Mouse (Mus musculus) liver, embryonic 14.5 days (tissue): ENCODE measurements around the gene Clip2. TPM values are rescaled to one million over a fixed set of nuclear protein-coding genes. Genes with fewer than 3 reads are reported as not detected.

Experiments
- ATAC-seq: fragments of 200-750 bp; cut with Nextera tagmentation; 2 replicates; pipeline ENCODE4 v1.8.0; 2017; ENCODE audit warnings: moderate number of reproducible peaks, mild to moderate bottlenecking, moderate library complexity; ENCODE audit not compliant: insufficient read depth
- DNase-seq, 3 experiments: peaks; one replicate each; pipeline ENCODE4 v3.0.0-alpha.2; 2012 to 2013; ENCODE audit warnings: low read depth in 3 of 3, low spot score in 3 of 3
- H3K27ac ChIP-seq: fragments of 300-500 bp; sonication (generic); 2 replicates; pipeline ENCODE4 v1.5.1; 2014; ENCODE audit warnings: moderate library complexity, mild to moderate bottlenecking, control low read depth, inconsistent platforms
- H3K27me3 ChIP-seq: fragments of 300-500 bp; sonication (generic); 2 replicates; pipeline ENCODE4 v1.6.1; 2014; ENCODE audit warnings: mild to moderate bottlenecking, low read length, moderate library complexity; ENCODE audit not compliant: control insufficient read depth, insufficient read depth
- H3K36me3 ChIP-seq: fragments of 300-500 bp; sonication (generic); replicated peaks from 2 replicates; pipeline ENCODE4 v1.6.1; 2014; ENCODE audit warnings: low read depth; ENCODE audit not compliant: control insufficient read depth, insufficient read depth
- H3K4me1 ChIP-seq, 2 experiments: fragments of 200-500 bp in 1 of 2; fragments of 300-500 bp in 1 of 2; sonication (generic) in 1 of 2; replicated peaks; 2 replicates each; pipeline ENCODE4 v1.6.1; 2012 to 2014; ENCODE audit warnings: antibody characterized with exemption in 1 of 2, inconsistent platforms in 1 of 2, low read length in 1 of 2; ENCODE audit not compliant: control insufficient read depth in 2 of 2, insufficient read depth in 2 of 2
- H3K4me2 ChIP-seq: fragments of 300-500 bp; sonication (generic); 2 replicates; pipeline ENCODE4 v1.6.1; 2014; ENCODE audit warnings: low read depth, mild to moderate bottlenecking, control low read depth, moderate library complexity
- H3K4me3 ChIP-seq, 2 experiments: fragments of 200-500 bp in 1 of 2; fragments of 300-500 bp in 1 of 2; sonication (generic) in 1 of 2; 2 replicates each; pipeline ENCODE4 v1.5.1; 2012 to 2014; ENCODE audit warnings: low read depth in 2 of 2, low read length in 2 of 2, mild to moderate bottlenecking in 2 of 2, control low read depth in 1 of 2, inconsistent platforms in 1 of 2, moderate library complexity in 1 of 2; ENCODE audit not compliant: insufficient read depth in 1 of 2
- H3K9ac ChIP-seq: fragments of 300-500 bp; sonication (generic); replicated peaks from 2 replicates; pipeline ENCODE4 v1.6.1; 2014; ENCODE audit warnings: mild to moderate bottlenecking, control low read depth, moderate library complexity
- H3K9me3 ChIP-seq: fragments of 300-500 bp; sonication (generic); 2 replicates; pipeline ENCODE4 v1.6.1; 2016; ENCODE audit warnings: low read length, mixed read lengths; ENCODE audit not compliant: control insufficient read depth
- CTCF ChIP-seq: IDR thresholded peaks from 2 replicates; pipeline ENCODE4 v1.5.1; 2016; ENCODE audit warnings: antibody characterized with exemption, low read depth, control low read depth
- EP300 ChIP-seq: IDR thresholded peaks from 2 replicates; pipeline ENCODE4 v1.6.1; 2016; ENCODE audit warnings: antibody characterized with exemption, low read depth
- WGBS: fragments of 180-500 bp; shearing (Covaris S2); extraction: QIAGEN DNeasy Blood & Tissue Kit; methylation state at CpG from one replicate; pipeline ENCODE4 v1.1.7; 2014; ENCODE audit not compliant: insufficient replicate concordance; 5-methylcytosine and 5-hydroxymethylcytosine counted together
- polyA plus RNA-seq, 2 experiments: library from polyadenylated mRNA; depleted of rRNA in 1 of 2; stranded (reverse) in 1 of 2; unstranded in 1 of 2; fragments of >200 nt; fragmentation: Nextera tagmentation in 1 of 2; extraction: Ambion mirVana in 1 of 2; gene quantifications; 2 replicates each; pipeline versions ENCODE4 v1.2.1 to v1.2.3; 2012 to 2014

Clip2 gene
- polyA plus RNA-seq, 2 experiments, result 0.36 to 1.8 TPM

- no peaks in the 10 kb centered on the region for H3K36me3 ChIP-seq
- H3K9me3 ChIP-seq, result no peaks in the 10 kb centered on the region
- H3K4me1 ChIP-seq, result peaks cover 0 to 13% of the 10 kb centered on the region in 2 experiments; a peak in 2 of 4 replicates
- no peak overlapping the region for H3K4me3 ChIP-seq
- H3K4me2 ChIP-seq, result no peak overlapping the region
- TF ChIP-seq EP300 (no peak), CTCF (no peak)
- no peak overlapping the region for H3K27ac ChIP-seq
- WGBS, result 77% methylated on average over 6 of the region's 6 CpGs
- no peak overlapping the region for H3K9ac ChIP-seq
- H3K27me3 ChIP-seq, result no peaks in the 10 kb centered on the region
- DNase-seq (no peak), ATAC-seq (no peak)
Measured at GRCm38 (mm10) chr5:134536036-134536435, 16.2 kb downstream of the Clip2 start.

- Histone ChIP-seq H3K27me3 (no peaks in the 10 kb centered on the region), H3K4me2 (no peak overlapping the region), H3K36me3 (no peaks in the 10 kb centered on the region), H3K27ac (no peak overlapping the region), H3K9ac (no peak overlapping the region), H3K4me3 (no peak overlapping the region), H3K4me1 (no peaks in the 10 kb centered on the region), H3K9me3 (no peaks in the 10 kb centered on the region)
- 60% methylated on average over 6 of the region's 6 CpGs for WGBS
- no peak for TF ChIP-seq CTCF
- TF ChIP-seq EP300, result no peak
- ATAC-seq, result no peak
- no peak for DNase-seq
Measured at GRCm38 (mm10) chr5:134532417-134532816, 19.8 kb downstream of the Clip2 start.

GRCm38 (mm10) chr5:134531585-134531984 is 20.6 kb downstream of the Clip2 start:
- DNase-seq (no peak), ATAC-seq (no peak)
- H3K27ac ChIP-seq, result no peak overlapping the region
- no peak overlapping the region for H3K9ac ChIP-seq
- TF ChIP-seq EP300 (no peak), CTCF (no peak)
- no peak overlapping the region for H3K4me3 ChIP-seq
- no peak overlapping the region for H3K4me2 ChIP-seq
- H3K4me1 ChIP-seq, result no peaks in the 10 kb centered on the region
- no peaks in the 10 kb centered on the region for H3K27me3 ChIP-seq
- 68% methylated on average over 9 of the region's 9 CpGs for WGBS
- no peaks in the 10 kb centered on the region for H3K36me3 ChIP-seq
- H3K9me3 ChIP-seq, result no peaks in the 10 kb centered on the region

GRCm38 (mm10) chr5:134530830-134531229 is 21.4 kb downstream of the Clip2 start:
- ATAC-seq (no peak), DNase-seq (no peak)
- no peaks in the 10 kb centered on the region for H3K36me3 ChIP-seq
- H3K4me3 ChIP-seq, result no peak overlapping the region
- H3K9me3 ChIP-seq, result no peaks in the 10 kb centered on the region
- 71% methylated on average over 7 of the region's 7 CpGs for WGBS
- H3K4me1 ChIP-seq, result no peaks in the 10 kb centered on the region
- no peak overlapping the region for H3K27ac ChIP-seq
- no peaks in the 10 kb centered on the region for H3K27me3 ChIP-seq
- no peak overlapping the region for H3K4me2 ChIP-seq
- no peak overlapping the region for H3K9ac ChIP-seq
- TF ChIP-seq EP300, result no peak
- no peak for TF ChIP-seq CTCF

- 63% methylated on average over 9 of the region's 9 CpGs for WGBS
- H3K4me3 ChIP-seq, result no peak overlapping the region
- H3K36me3 ChIP-seq, result no peaks in the 10 kb centered on the region
- H3K9ac ChIP-seq, result no peak overlapping the region
- H3K4me2 ChIP-seq, result no peak overlapping the region
- no peak overlapping the region for H3K27ac ChIP-seq
- no peak for TF ChIP-seq EP300
- ATAC-seq, result no peak
- DNase-seq, result no peak
- no peaks in the 10 kb centered on the region for H3K4me1 ChIP-seq
- H3K27me3 ChIP-seq, result no peaks in the 10 kb centered on the region
- no peaks in the 10 kb centered on the region for H3K9me3 ChIP-seq
Measured at GRCm38 (mm10) chr5:134528488-134528887, 23.7 kb downstream of the Clip2 start.
